Mouse (Mus musculus): Measurements from ENCODE around the gene Klhl40. TPM values are rescaled to one million over a fixed set of nuclear protein-coding genes. Genes with fewer than 3 reads are reported as not detected.
A peak's percentile ranks its signal among the peaks of the same experiment; 100 is the strongest.

Klhl40 gene
- polyA plus RNA-seq, 1 experiment from 2014 or later: 5.9 TPM

DNA sequence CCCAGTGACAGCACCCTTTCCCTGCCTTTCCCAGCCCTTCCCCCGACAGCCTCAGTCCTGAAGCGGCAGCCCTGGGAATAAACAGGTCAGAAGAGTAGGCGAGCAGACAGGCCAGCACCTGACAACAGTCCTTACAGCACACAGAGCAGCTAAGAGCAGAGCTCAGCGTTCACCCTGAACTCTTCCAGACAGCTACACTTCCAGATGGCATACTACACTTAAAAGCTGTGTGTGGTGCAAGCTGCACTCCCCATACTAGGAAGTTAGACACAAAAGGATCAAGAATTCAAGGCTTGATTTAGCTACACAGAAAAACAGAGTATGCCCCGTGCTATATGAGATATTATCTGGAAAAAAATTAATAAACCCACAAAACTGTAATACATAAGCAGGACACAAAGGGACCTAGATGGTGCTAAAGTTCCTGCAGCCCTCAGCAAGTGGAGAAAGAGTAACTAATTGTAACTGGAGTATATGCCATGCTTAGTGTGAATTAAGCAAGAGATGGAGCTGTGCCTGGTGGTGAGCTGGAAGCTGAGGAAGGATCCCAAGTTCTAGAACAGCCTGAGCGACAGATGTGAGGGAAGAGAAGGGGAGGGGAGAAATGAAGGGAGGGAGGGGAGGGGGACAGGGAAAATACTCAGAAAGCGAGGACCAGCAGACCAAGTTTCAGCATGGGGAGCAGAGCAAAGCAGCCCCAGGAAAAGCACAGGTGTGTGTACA, 52.0 kb downstream of the Klhl40 start:
- Histone ChIP-seq H3K4me1 (replicated peaks) (no peaks in the 10 kb centered on the region), H3K9ac (replicated peaks) (no peak overlapping the region), H3K36me3 (no peaks in the 10 kb centered on the region), H3K4me2 (no peak overlapping the region), H3K4me3 (replicated peaks) (no peak overlapping the region), H3K9me3 (no peaks in the 10 kb centered on the region), H3K27ac (no peak overlapping the region), H3K27me3 (no peaks in the 10 kb centered on the region)
- ATAC-seq (ENCODE audit: insufficient number of reproducible peaks, insufficient read depth, low FRiP score, low TSS enrichment, low read depth): no peak
- WGBS: 64% methylated on average over 7 of the region's 7 CpGs

- no peak for ATAC-seq (ENCODE audit: insufficient number of reproducible peaks, insufficient read depth, low FRiP score, low TSS enrichment, low read depth)
- Histone ChIP-seq H3K4me3 (replicated peaks) (no peak overlapping the region), H3K36me3 (no peaks in the 10 kb centered on the region), H3K27me3 (no peaks in the 10 kb centered on the region), H3K9me3 (no peaks in the 10 kb centered on the region), H3K4me1 (replicated peaks) (no peaks in the 10 kb centered on the region), H3K27ac (no peak overlapping the region), H3K9ac (replicated peaks) (no peak overlapping the region), H3K4me2 (no peak overlapping the region)
- 74% methylated on average over 6 of the region's 6 CpGs for WGBS
These were observed 53.0 kb downstream of the Klhl40 start for GRCm38 (mm10) chr9:121830243-121830955.

DNA sequence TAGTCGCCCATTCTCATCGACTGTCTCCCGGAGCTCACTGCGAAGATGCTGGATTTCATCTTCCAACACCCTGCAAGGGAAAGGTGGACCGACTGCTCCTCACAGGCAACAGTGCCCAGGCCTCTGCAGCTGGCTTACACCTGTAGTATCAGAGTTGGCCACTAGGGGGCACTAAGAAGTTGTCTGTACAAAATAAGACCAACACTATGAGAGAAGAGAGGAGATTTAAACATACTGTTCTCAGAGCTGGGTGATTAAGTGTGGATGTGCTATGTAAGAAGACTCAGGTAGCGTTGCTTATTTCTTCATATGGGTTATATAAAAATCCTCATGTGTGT, 53.5 kb downstream of the Klhl40 start:
- no peak overlapping the region for H3K27ac ChIP-seq
- H3K4me2 ChIP-seq: no peak overlapping the region
- no peak overlapping the region for H3K4me3 ChIP-seq (replicated peaks)
- no peaks in the 10 kb centered on the region for H3K9me3 ChIP-seq
- no peaks in the 10 kb centered on the region for H3K27me3 ChIP-seq
- no peaks in the 10 kb centered on the region for H3K4me1 ChIP-seq (replicated peaks)
- 26% methylated on average over 6 of the region's 6 CpGs for WGBS
- H3K9ac ChIP-seq (replicated peaks): no peak overlapping the region
- 0 out of 2 replicates have a peak, but pooled peaks have one; percentile 18 for ATAC-seq (ENCODE audit: insufficient number of reproducible peaks, insufficient read depth, low FRiP score, low TSS enrichment, low read depth)
- no peaks in the 10 kb centered on the region for H3K36me3 ChIP-seq

Other genes starting within 250 kb of the Klhl40 start
- 0.45 TPM in 1 of 2 replicates, not detected in the other for gene Lyzl4, start 135.5 kb upstream of the Klhl40 start, polyA plus RNA-seq (2016; fragmentation: Nextera tagmentation; extraction: Ambion mirVana)
- gene Vipr1, start 134.9 kb upstream of the Klhl40 start, polyA plus RNA-seq (2016; fragmentation: Nextera tagmentation; extraction: Ambion mirVana): 0.69 and 1.1 TPM in 2 replicates
- 13.9 and 16.2 TPM in 2 replicates for gene Sec22c, start 72.1 kb upstream of the Klhl40 start, polyA plus RNA-seq (2016; fragmentation: Nextera tagmentation; extraction: Ambion mirVana)
- 95.8 and 105 TPM in 2 replicates for gene Ss18l2, start 67.3 kb upstream of the Klhl40 start, polyA plus RNA-seq (2016; fragmentation: Nextera tagmentation; extraction: Ambion mirVana)
- 68.4 and 71.5 TPM in 2 replicates for gene Nktr, start 58.4 kb upstream of the Klhl40 start, polyA plus RNA-seq (2016; fragmentation: Nextera tagmentation; extraction: Ambion mirVana)
- gene Zfp651, start 18.3 kb upstream of the Klhl40 start, polyA plus RNA-seq (2016; fragmentation: Nextera tagmentation; extraction: Ambion mirVana): 13.7 and 16.7 TPM in 2 replicates
- 0.19 and 0.22 TPM in 2 replicates for gene Hhatl, start 14.9 kb downstream of the Klhl40 start, polyA plus RNA-seq (2016; fragmentation: Nextera tagmentation; extraction: Ambion mirVana)
- 0.15 and 0.58 TPM in 2 replicates for gene Ccdc13, start 61.9 kb downstream of the Klhl40 start, polyA plus RNA-seq (2016; fragmentation: Nextera tagmentation; extraction: Ambion mirVana)
- gene Higd1a, start 80.8 kb downstream of the Klhl40 start, polyA plus RNA-seq (2016; fragmentation: Nextera tagmentation; extraction: Ambion mirVana): 152 and 161 TPM in 2 replicates
- 0.50 TPM in 1 of 2 replicates, not detected in the other for gene Ackr2, start 120.7 kb downstream of the Klhl40 start, polyA plus RNA-seq (2016; fragmentation: Nextera tagmentation; extraction: Ambion mirVana)
- gene Cyp8b1, start 138.7 kb downstream of the Klhl40 start, polyA plus RNA-seq (2016; fragmentation: Nextera tagmentation; extraction: Ambion mirVana): not detected in 2 replicates
- 1.6 and 1.8 TPM in 2 replicates for gene Fam198a, start 173.4 kb downstream of the Klhl40 start, polyA plus RNA-seq (2016; fragmentation: Nextera tagmentation; extraction: Ambion mirVana)
- 10.4 and 11.2 TPM in 2 replicates for gene Pomgnt2, start 219.5 kb downstream of the Klhl40 start, polyA plus RNA-seq (2016; fragmentation: Nextera tagmentation; extraction: Ambion mirVana)